Mouse (Mus musculus) Muller cell, postnatal 12 days (primary cell): ENCODE measurements at regions not wholly inside any gene's neighbourhood (a gene's known extent, or its start where the extent isn't known, plus 50 kb on each side); places are given as distances from the start of the nearest gene placed in this dataset.
A peak's percentile ranks its signal among the peaks of the same experiment; 100 is the strongest.

Experiments used
- DNase-seq: peaks from one replicate; pipeline ENCODE4 v3.0.0-alpha.2; 2015; ENCODE audit errors: inconsistent ontology term

GRCm38 (mm10) chr10:25857954-25858616 is 220.0 kb upstream of the Gm9767 start:
- no peak for DNase-seq

GRCm38 (mm10) chr10:25844348-25844747 is 233.7 kb upstream of the Gm9767 start:
- no peak for DNase-seq

DNA sequence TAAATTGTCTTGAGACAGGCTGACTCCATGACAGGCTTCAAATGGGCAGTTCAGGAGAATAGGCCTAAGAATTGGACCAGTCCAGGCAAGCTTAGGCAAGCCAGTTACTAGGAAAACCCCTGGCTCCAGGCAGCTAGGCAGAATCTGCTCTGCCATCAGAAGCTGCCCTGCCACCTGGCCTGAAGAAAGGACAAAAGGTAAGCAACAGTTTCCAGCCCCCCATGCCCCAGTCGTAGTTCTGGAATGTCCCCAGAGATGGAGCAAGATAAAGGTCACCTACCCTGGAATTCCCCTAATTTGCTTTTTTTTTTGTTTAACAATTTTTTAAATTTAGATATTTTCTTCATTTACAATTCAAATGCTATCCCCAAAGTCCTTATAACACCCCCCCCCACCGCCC is 248.8 kb upstream of the Gm9767 start:
- DNase-seq: no peak

GRCm38 (mm10) chr10:25804223-25804622 is 268.2 kb upstream of the Smlr1 start:
- DNase-seq: no peak

- no peak for DNase-seq
Observed at GRCm38 (mm10) chr10:25801499-25801898, 265.4 kb upstream of the Smlr1 start.

GRCm38 (mm10) chr10:25798881-25799280 is 262.8 kb upstream of the Smlr1 start:
- peak; percentile 81 for DNase-seq

DNA sequence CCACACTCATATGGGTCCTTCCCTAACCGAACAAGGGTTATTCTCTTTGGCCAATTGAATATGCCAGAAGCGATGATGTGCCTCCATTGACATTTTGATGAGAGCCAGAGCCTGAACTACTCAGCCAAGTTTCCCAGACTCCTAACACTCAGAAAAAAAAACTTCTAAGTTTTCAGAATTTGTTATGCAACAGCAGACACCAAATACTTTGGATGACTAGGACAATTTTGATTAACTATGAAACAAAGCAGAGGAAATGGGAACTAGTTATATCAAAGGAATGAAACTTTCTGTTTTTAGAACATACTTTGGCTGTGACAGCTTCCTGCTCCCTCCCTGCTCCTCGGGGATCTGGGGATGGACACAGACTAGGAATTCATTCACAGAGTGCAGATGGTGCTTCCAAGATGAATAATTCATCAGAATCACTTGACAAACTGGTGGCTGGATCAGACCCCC is 254.3 kb upstream of the Smlr1 start:
- DNase-seq: peak; percentile 99

DNA sequence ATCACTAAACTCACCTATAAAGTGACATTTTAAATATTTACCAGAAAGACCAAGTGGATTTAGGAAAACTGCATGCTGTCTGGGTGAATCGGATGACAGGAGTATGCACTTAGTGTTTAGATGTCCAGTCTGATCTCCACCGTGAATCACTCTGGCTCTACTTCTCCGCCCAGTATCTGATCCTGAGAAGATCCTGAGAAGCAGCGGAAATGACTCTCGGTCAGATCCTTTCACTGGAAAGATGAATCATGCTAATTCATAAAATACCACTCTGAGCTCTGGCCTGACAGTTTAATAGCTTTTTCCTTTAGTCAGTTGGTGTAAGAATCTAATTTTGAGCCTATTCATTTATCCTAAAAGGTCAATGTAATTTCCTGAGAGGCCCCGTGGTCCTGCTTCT is 252.6 kb upstream of the Smlr1 start:
- peak; percentile 61 for DNase-seq

DNA sequence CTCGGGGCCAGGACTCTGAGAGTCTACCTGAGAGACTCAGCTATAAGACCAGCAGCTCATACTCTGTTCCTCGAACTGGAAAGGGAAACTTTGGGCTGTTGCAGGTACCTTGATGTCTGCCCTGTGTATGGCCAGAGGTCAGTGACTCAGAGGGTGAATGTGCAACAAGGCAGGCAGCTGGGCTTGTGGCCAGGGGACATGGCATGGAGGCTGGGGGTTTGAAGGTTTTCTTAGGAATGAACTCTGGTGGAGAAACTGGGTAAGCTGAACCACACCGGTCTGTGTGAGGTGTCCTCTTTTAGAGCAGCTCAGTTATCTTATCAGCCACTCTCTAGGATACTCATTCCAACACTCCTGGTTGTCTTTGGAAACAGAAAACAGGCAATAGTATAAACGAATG is 251.9 kb upstream of the Smlr1 start:
- DNase-seq: peak; percentile 29

DNA sequence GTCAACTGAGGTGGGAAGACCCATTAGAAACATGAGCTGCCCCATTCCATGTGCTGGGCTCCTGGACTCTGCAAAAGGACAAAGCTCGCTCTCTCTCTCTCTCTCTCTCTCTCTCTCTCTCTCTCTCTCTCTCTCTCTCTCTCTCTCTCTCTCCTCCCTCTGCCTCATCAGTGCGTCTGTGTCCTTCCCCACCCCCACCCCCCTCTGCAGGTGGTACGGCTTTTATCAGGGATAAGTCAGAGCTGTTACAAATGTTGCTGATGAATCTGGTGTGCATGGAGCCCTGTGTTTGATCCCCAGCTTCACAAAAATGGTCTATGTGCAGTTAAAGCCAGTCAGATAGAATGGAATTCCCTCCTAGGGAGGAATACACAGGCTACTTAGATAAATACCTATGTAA is 247.8 kb upstream of the Smlr1 start:
- no peak for DNase-seq

DNA sequence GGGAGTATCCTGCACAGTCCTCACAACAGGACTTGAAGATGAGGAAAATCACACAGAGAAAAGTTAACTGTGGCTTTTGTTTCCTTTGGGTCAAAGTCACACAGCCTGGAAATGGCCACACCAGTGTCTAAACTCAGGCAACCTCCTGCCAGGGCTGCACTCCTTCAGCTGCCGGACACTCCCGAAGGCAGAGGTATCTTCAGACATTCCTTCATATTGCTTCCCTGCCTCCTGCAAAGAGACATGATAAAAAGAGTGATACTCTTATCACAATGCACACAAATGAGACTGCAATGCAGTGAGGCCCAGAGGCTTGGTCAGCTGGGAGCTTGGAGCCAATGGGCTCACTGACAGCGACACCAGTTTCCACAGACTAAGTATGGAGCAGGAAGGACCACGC is 243.4 kb upstream of the Smlr1 start:
- DNase-seq: no peak

DNA sequence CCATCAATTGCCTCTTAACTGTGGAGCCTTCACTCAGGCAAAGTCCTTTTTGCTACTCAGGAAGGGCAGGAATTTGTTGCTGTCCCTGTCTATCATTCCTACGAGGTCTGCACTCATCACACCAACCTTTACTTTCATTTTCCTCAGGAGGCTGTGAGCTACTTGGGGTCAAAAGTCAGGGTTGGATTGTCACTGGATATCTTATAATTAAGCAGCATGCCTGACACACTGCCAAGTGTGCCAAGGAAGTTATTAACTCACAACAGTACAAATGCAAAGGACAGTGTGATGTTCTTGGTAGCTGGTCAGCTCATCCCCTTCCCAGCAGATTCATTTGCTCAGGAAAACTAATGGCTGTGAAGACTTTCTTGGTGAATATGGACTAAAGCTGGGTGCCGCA is 241.7 kb upstream of the Smlr1 start:
- DNase-seq: no peak

- no peak for DNase-seq
Observed at GRCm38 (mm10) chr10:25776697-25777096, 240.6 kb upstream of the Smlr1 start.

GRCm38 (mm10) chr10:25770051-25770450 is 234.0 kb upstream of the Smlr1 start:
- no peak for DNase-seq

GRCm38 (mm10) chr10:25768456-25768855 is 232.4 kb upstream of the Smlr1 start:
- DNase-seq: peak; percentile 69

DNA sequence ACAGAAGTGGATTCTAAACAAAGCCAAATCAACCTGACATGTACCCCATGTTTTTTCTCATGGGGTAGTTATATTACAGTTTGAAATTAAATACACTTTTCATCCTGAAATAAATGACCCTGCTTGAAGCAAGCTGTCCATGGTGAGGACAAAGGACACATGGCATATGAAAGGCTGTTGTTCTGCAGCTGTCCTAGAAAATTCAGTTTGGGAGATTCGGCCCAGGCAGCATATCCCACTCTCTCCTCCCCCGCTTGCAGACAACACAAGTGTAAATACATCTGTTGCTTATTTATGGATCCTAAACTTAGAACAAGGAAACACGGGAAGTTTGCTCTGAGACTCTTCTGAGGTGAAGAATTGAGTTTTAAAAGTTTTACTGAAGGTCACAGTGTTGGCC is 218.2 kb upstream of the Smlr1 start:
- no peak for DNase-seq

- DNase-seq: no peak
Observed at GRCm38 (mm10) chr10:25742678-25743077, 206.6 kb upstream of the Smlr1 start.

GRCm38 (mm10) chr10:25740956-25741355 is 204.9 kb upstream of the Smlr1 start:
- DNase-seq: no peak

DNA sequence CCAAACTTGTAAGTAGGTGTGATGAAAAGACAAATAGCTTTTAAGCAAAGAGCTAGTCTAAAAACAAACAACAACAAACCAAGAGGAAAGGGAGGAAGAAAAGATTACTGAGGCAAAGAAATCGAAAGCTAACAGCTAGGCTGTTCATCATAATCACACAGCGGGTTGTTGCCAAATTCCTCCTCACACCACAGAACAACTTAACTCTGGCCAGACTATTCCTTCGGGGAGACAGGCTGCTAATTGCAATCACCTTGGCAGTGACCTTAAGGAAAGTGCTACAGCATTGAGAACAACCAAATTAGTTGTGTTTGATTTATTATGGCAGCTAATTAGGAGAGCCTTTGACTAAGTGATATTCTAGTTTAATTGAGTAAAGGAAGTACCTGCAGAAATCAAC is 194.4 kb upstream of the Smlr1 start:
- DNase-seq: peak; percentile 49

- DNase-seq: no peak
Observed at GRCm38 (mm10) chr10:25723966-25724365, 187.9 kb upstream of the Smlr1 start.

- no peak for DNase-seq
Observed at GRCm38 (mm10) chr10:25715747-25716146, 179.7 kb upstream of the Smlr1 start.

GRCm38 (mm10) chr10:25714636-25715035 is 178.6 kb upstream of the Smlr1 start:
- no peak for DNase-seq

- DNase-seq: peak; percentile 83
Observed at GRCm38 (mm10) chr10:25714041-25714440, 178.0 kb upstream of the Smlr1 start.

DNA sequence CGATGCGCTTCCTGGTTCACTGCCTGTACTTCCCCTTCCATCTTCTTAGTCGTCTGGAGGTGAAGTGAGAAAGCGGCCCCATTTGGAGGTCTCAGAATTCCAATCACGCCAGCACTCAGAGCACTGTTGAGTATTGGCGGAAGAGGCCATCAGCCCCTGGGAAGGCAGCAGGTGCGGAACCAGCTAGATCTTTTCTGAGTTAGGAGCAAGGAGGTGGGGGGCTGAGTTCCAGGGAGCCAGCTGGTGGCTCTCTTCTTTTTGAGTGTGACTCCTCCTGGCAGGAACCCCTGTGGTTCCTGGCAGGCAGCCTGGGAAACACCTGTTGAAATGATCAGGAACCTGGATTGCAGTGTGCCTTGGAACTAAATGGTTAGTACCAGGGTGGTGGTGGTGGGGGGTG is 171.9 kb upstream of the Smlr1 start:
- no peak for DNase-seq
